Mouse (Mus musculus) MEL (cell line): Measurements from ENCODE around the gene Isg20l2. TPM values are rescaled to one million over a fixed set of nuclear protein-coding genes. Genes with fewer than 3 reads are reported as not detected.

Experiments used
- DNase-seq: peaks from one replicate; pipeline ENCODE4 v3.0.0; 2011; ENCODE audit warnings: low read depth, low spot score
- H3K27ac ChIP-seq: 2 replicates; pipeline ENCODE4 v1.5.1; 2012; ENCODE audit warnings: low read depth, mild to moderate bottlenecking, control low read depth, low read length, moderate library complexity; ENCODE audit not compliant: control insufficient read depth
- H3K27me3 ChIP-seq, 2 experiments: fragments of 150-350 bp in 1 of 2; sonication (generic) in 1 of 2; 2 replicates each; pipeline ENCODE4 v1.6.1; 2012; ENCODE audit warnings: low read length in 2 of 2, mild to moderate bottlenecking in 2 of 2, improper control_type of control experiment in 1 of 2, moderate library complexity in 1 of 2; ENCODE audit not compliant: insufficient read depth in 2 of 2, control insufficient read depth in 1 of 2
- H3K36me3 ChIP-seq, 2 experiments: 2 replicates each; pipeline ENCODE4 v1.6.1; 2012 to 2014; ENCODE audit warnings: low read length in 2 of 2, improper control_type of control experiment in 1 of 2, inconsistent platforms in 1 of 2, mild to moderate bottlenecking in 1 of 2; ENCODE audit not compliant: insufficient read depth in 2 of 2, control insufficient read depth in 1 of 2
- H3K4me1 ChIP-seq, 2 experiments: fragments of 150-350 bp in 1 of 2; sonication (generic) in 1 of 2; 2 replicates each; pipeline ENCODE4 v1.6.1; 2012; ENCODE audit warnings: low read length in 2 of 2, improper control_type of control experiment in 1 of 2, mild to moderate bottlenecking in 1 of 2; ENCODE audit not compliant: insufficient read depth in 2 of 2, control insufficient read depth in 1 of 2
- H3K4me3 ChIP-seq, 2 experiments: fragments of 150-350 bp in 1 of 2; sonication (generic) in 1 of 2; 2 replicates each; pipeline ENCODE4 v1.5.1; 2012; ENCODE audit warnings: low read depth in 2 of 2, low read length in 2 of 2, mild to moderate bottlenecking in 2 of 2, moderate library complexity in 2 of 2, control low read depth in 1 of 2, improper control_type of control experiment in 1 of 2; ENCODE audit not compliant: control insufficient read depth in 1 of 2, insufficient read depth in 1 of 2
- H3K79me2 ChIP-seq: 2 replicates; pipeline ENCODE4 v1.6.1; 2012; ENCODE audit warnings: mild to moderate bottlenecking, low read length, moderate library complexity; ENCODE audit not compliant: control insufficient read depth, poor library complexity, insufficient read depth
- H3K9ac ChIP-seq: 2 replicates; pipeline ENCODE4 v1.6.1; 2012; ENCODE audit warnings: low read depth, mild to moderate bottlenecking, control low read depth, low read length, moderate library complexity; ENCODE audit not compliant: control insufficient read depth, poor library complexity, severe bottlenecking
- H3K9me3 ChIP-seq: fragments of 150-350 bp; sonication (generic); replicated peaks from 2 replicates; pipeline ENCODE4 v1.6.1; 2012; ENCODE audit warnings: mild to moderate bottlenecking, low read length, improper control_type of control experiment, moderate library complexity; ENCODE audit not compliant: insufficient read depth
- BHLHE40 ChIP-seq: IDR thresholded peaks from 2 replicates; pipeline ENCODE4 v1.6.1; 2012; ENCODE audit warnings: low read depth, mild to moderate bottlenecking, inconsistent platforms, low read length, improper control_type of control experiment, borderline replicate concordance
- CHD2 ChIP-seq: IDR thresholded peaks from 2 replicates; pipeline ENCODE4 v1.6.1; 2011; ENCODE audit warnings: low read length, improper control_type of control experiment
- CTCF ChIP-seq, 3 experiments: IDR thresholded peaks in 2 of 3; conservative IDR thresholded peaks in 1 of 3; 2 replicates each; pipeline ENCODE4 v1.5.1; 2011 to 2012; ENCODE audit warnings: low read length in 3 of 3, low read depth in 2 of 3, mild to moderate bottlenecking in 2 of 3, improper control_type of control experiment in 1 of 3, inconsistent platforms in 1 of 3, mixed read lengths in 1 of 3, moderate library complexity in 1 of 3; ENCODE audit not compliant: control insufficient read depth in 1 of 3, insufficient read depth in 1 of 3, poor library complexity in 1 of 3, severe bottlenecking in 1 of 3
- EP300 ChIP-seq, 2 experiments: IDR thresholded peaks; 2 replicates each; pipeline ENCODE4 v1.6.1; 2011; ENCODE audit warnings: improper control_type of control experiment in 2 of 2, low read length in 2 of 2, low read depth in 1 of 2, mild to moderate bottlenecking in 1 of 2
- ETS1 ChIP-seq: IDR thresholded peaks from 2 replicates; pipeline ENCODE4 v1.6.1; 2012; ENCODE audit warnings: low read depth, mild to moderate bottlenecking, inconsistent platforms, low read length, improper control_type of control experiment, moderate library complexity
- GABPA ChIP-seq: IDR thresholded peaks from 2 replicates; pipeline ENCODE4 v1.6.1; 2012; ENCODE audit warnings: low read depth, mild to moderate bottlenecking, inconsistent platforms, low read length, improper control_type of control experiment, moderate library complexity
- GATA1 ChIP-seq: IDR thresholded peaks from 2 replicates; pipeline ENCODE4 v1.6.1; 2011; ENCODE audit warnings: low read depth, low read length, improper control_type of control experiment
- JUND ChIP-seq: IDR thresholded peaks from 2 replicates; pipeline ENCODE4 v1.6.1; 2011; ENCODE audit warnings: low read depth, mild to moderate bottlenecking, improper control_type of control experiment, low read length
- KAT2A ChIP-seq: conservative IDR thresholded peaks from 2 replicates; pipeline ENCODE4 v1.6.1; 2012; ENCODE audit warnings: low read depth, low read length, improper control_type of control experiment, inconsistent platforms
- MAFK ChIP-seq: IDR thresholded peaks from 2 replicates; pipeline ENCODE4 v1.6.1; 2011; ENCODE audit warnings: low read depth, mild to moderate bottlenecking, low read length, improper control_type of control experiment, borderline replicate concordance
- MAZ ChIP-seq: IDR thresholded peaks from 2 replicates; pipeline ENCODE4 v1.6.1; 2012; ENCODE audit warnings: low read depth, mild to moderate bottlenecking, inconsistent platforms, low read length, improper control_type of control experiment
- MYB ChIP-seq: IDR thresholded peaks from 2 replicates; pipeline ENCODE4 v1.6.1; 2011; ENCODE audit warnings: mild to moderate bottlenecking, low read depth, low read length, improper control_type of control experiment
- NELFE ChIP-seq: IDR thresholded peaks from 2 replicates; pipeline ENCODE4 v1.6.1; 2011; ENCODE audit warnings: low read depth, low read length, improper control_type of control experiment
- NRF1 ChIP-seq: IDR thresholded peaks from 2 replicates; pipeline ENCODE4 v1.6.1; 2014; ENCODE audit warnings: low read depth, mild to moderate bottlenecking, inconsistent platforms, low read length, improper control_type of control experiment, moderate library complexity; ENCODE audit not compliant: poor library complexity, insufficient read depth, severe bottlenecking
- POLR2A ChIP-seq, 2 experiments: IDR thresholded peaks; 2 replicates each; pipeline ENCODE4 v1.6.1; 2011 to 2012; ENCODE audit warnings: low read length in 2 of 2, mild to moderate bottlenecking in 2 of 2, control low read depth in 1 of 2, improper control_type of control experiment in 1 of 2, low read depth in 1 of 2, moderate library complexity in 1 of 2; ENCODE audit not compliant: control insufficient read depth in 1 of 2, insufficient read depth in 1 of 2, poor library complexity in 1 of 2
- POLR2AphosphoS2 ChIP-seq: IDR thresholded peaks from 2 replicates; pipeline ENCODE4 v1.6.1; 2011; ENCODE audit warnings: low read length, improper control_type of control experiment
- POLR2AphosphoS5 ChIP-seq: IDR thresholded peaks from 2 replicates; pipeline ENCODE4 v1.6.1; 2012; ENCODE audit warnings: low read depth, borderline replicate concordance, mild to moderate bottlenecking, inconsistent platforms, low read length, moderate library complexity, mixed read lengths
- RCOR1 ChIP-seq: IDR thresholded peaks from 2 replicates; pipeline ENCODE4 v1.6.1; 2012; ENCODE audit warnings: low read depth, mild to moderate bottlenecking, inconsistent platforms, low read length, improper control_type of control experiment
- SIN3A ChIP-seq: IDR thresholded peaks from 2 replicates; pipeline ENCODE4 v1.6.1; 2012; ENCODE audit warnings: low read length, improper control_type of control experiment, inconsistent platforms
- SMC3 ChIP-seq: IDR thresholded peaks from 2 replicates; pipeline ENCODE4 v1.6.1; 2011; ENCODE audit warnings: low read depth, low read length, improper control_type of control experiment
- TAL1 ChIP-seq: IDR thresholded peaks from 2 replicates; pipeline ENCODE4 v1.6.1; 2012; ENCODE audit warnings: mild to moderate bottlenecking, inconsistent platforms, low read length, moderate library complexity, mixed read lengths
- TCF12 ChIP-seq: IDR thresholded peaks from 2 replicates; pipeline ENCODE4 v1.6.1; 2014; ENCODE audit warnings: low read depth, mild to moderate bottlenecking, inconsistent platforms, low read length, improper control_type of control experiment, moderate library complexity
- UBTF ChIP-seq: IDR thresholded peaks from 2 replicates; pipeline ENCODE4 v1.6.1; 2012; ENCODE audit warnings: low read depth, mild to moderate bottlenecking, inconsistent platforms, low read length, improper control_type of control experiment, moderate library complexity, borderline replicate concordance; ENCODE audit not compliant: insufficient read depth
- USF1 ChIP-seq: IDR thresholded peaks from 2 replicates; pipeline ENCODE4 v1.6.1; 2014; ENCODE audit warnings: low read depth, mild to moderate bottlenecking, inconsistent platforms, low read length, improper control_type of control experiment, moderate library complexity
- USF2 ChIP-seq, 2 experiments: IDR thresholded peaks; 2 replicates each; pipeline ENCODE4 v1.6.1; 2011 to 2012; ENCODE audit warnings: improper control_type of control experiment in 2 of 2, low read length in 2 of 2, borderline replicate concordance in 1 of 2, inconsistent platforms in 1 of 2, low read depth in 1 of 2, mild to moderate bottlenecking in 1 of 2; ENCODE audit not compliant: insufficient read depth in 1 of 2
- polyA plus RNA-seq, 2 experiments: library from polyadenylated mRNA; stranded (reverse) in 1 of 2; unstranded in 1 of 2; fragments of >175 nt in 1 of 2; fragments of >200 nt in 1 of 2; gene quantifications; 2 replicates each; pipeline versions ENCODE4 v1.2.1 to v1.2.4; 2012; ENCODE audit warnings: low replicate concordance in 2 of 2, low read depth in 1 of 2; ENCODE audit not compliant: insufficient read length in 2 of 2, insufficient read depth in 1 of 2, missing spikeins in 1 of 2
- total RNA-seq: library from RNA; depleted of rRNA; stranded (reverse); fragments of 300-350 nt; gene quantifications from 2 replicates; pipeline ENCODE4 v1.2.3, GENCODE M21; 2012

Gene Isg20l2
- total and polyA plus RNA-seq, 3 experiments = 45.0 to 71.8 TPM; not detected in 1

DNA sequence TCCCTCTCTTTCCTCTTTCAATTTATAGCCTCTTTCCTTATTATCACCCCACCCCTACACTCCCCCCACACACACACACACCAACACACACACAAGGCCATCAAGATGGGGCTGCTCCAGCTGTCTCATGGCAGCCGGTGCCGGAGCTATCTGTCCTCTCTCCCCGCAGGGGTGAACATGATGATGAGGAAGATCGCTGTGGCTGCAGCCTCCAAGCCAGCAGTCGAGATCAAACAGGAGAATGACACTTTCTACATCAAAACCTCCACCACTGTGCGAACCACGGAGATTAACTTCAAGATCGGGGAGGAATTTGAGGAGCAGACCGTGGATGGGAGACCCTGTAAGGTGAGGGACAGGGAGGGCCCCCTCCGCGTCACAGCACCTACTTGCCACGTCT lies 21.8 kb downstream of the Isg20l2 start:
- no peak for DNase-seq
- no peak overlapping the region for H3K9ac ChIP-seq
- H3K4me1 ChIP-seq = no peaks in the 10 kb centered on the region
- no peaks in the 10 kb centered on the region for H3K36me3 ChIP-seq
- no peak overlapping the region for H3K27ac ChIP-seq
- H3K9me3 ChIP-seq = no peaks in the 10 kb centered on the region
- H3K27me3 ChIP-seq = no peaks in the 10 kb centered on the region
- TF ChIP-seq MAZ = no peak
- TF ChIP-seq BHLHE40 = no peak
- TF ChIP-seq GATA1 = no peak
- no peak for TF ChIP-seq MAFK
- TF ChIP-seq CTCF (IDR thresholded peaks at IDR 0.05 in 2 of 3, conservative IDR thresholded peaks at IDR 0.05 in 1 of 3; ENCODE audit: control insufficient read depth in 1 of 3, insufficient read depth in 1 of 3, low read depth in 2 of 3, low read length in 3 of 3, poor library complexity in 1 of 3, severe bottlenecking in 1 of 3) = no peak
- TF ChIP-seq TCF12 = no peak
- TF ChIP-seq CHD2 = no peak
- no peak for TF ChIP-seq UBTF
- TF ChIP-seq TAL1 = no peak
- TF ChIP-seq POLR2A (IDR thresholded peaks at IDR 0.05; ENCODE audit: control insufficient read depth in 1 of 2, insufficient read depth in 1 of 2, low read depth in 1 of 2, low read length in 2 of 2, poor library complexity in 1 of 2) = no peak
- no peak for TF ChIP-seq JUND
- no peak for TF ChIP-seq ETS1
- no peak for TF ChIP-seq RCOR1
- no peak for TF ChIP-seq SMC3
- TF ChIP-seq NELFE = no peak
- TF ChIP-seq EP300 (IDR thresholded peaks at IDR 0.05; ENCODE audit: low read depth in 1 of 2, low read length in 2 of 2) = no peak
- no peak for TF ChIP-seq POLR2AphosphoS2
- no peak for TF ChIP-seq GABPA
- no peak for TF ChIP-seq MYB
- no peaks in the 10 kb centered on the region for H3K79me2 ChIP-seq
- H3K4me3 ChIP-seq = no peak overlapping the region

DNA sequence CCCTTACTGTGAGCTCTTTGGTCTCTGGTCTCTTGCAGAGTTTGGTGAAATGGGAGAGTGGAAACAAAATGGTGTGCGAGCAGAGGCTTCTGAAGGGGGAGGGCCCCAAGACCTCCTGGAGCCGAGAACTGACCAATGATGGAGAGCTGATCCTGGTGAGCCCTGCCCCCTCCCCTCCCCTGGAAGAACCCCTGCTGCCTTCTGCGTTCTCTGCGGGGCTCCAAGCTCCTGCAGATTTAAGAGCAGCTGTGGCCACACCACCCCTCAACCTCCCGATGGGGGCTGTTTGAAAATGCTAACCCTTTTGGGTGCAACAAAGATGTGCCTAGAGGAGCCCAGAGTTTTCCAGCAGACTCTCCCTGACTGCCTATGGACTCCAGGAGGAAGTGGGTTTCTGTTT lies 22.3 kb downstream of the Isg20l2 start:
- H3K27me3 ChIP-seq = no peaks in the 10 kb centered on the region
- H3K36me3 ChIP-seq = no peaks in the 10 kb centered on the region
- H3K4me3 ChIP-seq = no peak overlapping the region
- H3K9ac ChIP-seq = no peak overlapping the region
- no peak for DNase-seq
- TF ChIP-seq POLR2AphosphoS5 (no peak), TCF12 (no peak), NELFE (no peak), SIN3A (no peak), USF1 (no peak), ETS1 (no peak), POLR2AphosphoS2 (no peak), EP300 (IDR thresholded peaks at IDR 0.05; ENCODE audit: low read depth in 1 of 2, low read length in 2 of 2) (no peak), NRF1 (no peak), MAZ (no peak), UBTF (no peak), CTCF (IDR thresholded peaks at IDR 0.05 in 2 of 3, conservative IDR thresholded peaks at IDR 0.05 in 1 of 3; ENCODE audit: control insufficient read depth in 1 of 3, insufficient read depth in 1 of 3, low read depth in 2 of 3, low read length in 3 of 3, poor library complexity in 1 of 3, severe bottlenecking in 1 of 3) (no peak), USF2 (IDR thresholded peaks at IDR 0.05; ENCODE audit: borderline replicate concordance in 1 of 2, insufficient read depth in 1 of 2, low read depth in 1 of 2, low read length in 2 of 2) (no peak), JUND (no peak), KAT2A (no peak), GATA1 (no peak)
- no peaks in the 10 kb centered on the region for H3K4me1 ChIP-seq
- no peaks in the 10 kb centered on the region for H3K79me2 ChIP-seq
- H3K27ac ChIP-seq = no peak overlapping the region
- H3K9me3 ChIP-seq = no peaks in the 10 kb centered on the region
